15 mouse cellular contexts compared by ENCODE assay signal in the genomic region with DNA sequence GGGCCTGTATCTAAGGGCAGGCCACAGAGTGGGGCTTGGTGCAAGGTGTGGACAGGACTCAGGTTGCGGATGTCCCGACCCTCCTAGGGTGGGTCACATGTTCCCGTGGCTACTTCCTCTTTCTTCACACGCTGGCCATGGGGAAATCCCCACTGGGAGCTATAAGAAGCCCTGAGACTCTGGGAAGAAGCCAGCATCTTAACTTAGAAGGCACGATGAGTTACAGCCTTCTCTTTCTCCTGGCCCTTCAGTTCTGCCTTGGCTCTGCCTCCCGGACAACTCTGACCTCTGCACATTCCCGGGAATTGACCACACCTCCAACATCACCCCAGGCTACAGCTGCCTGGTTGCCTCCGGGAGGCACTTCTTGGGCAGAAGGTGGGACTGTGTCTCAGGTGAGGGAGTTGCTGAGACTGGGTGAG. TPM values are rescaled to one million over a fixed set of nuclear protein-coding genes. Genes with fewer than 3 reads are reported as not detected.
DNase-seq lines count a peak whose midpoint lies in the region; ATAC-seq lines count a peak whose summit lies in the region.
"Had no signal": no experiment of that assay in that cellular context is flagged by ENCODE, and none has a peak within 500 bp of the region (broad histone marks: within the 10 kb centered on the region; RNA-seq: fewer than 3 reads in every experiment).

No protein-coding gene starts in this region.

- H3K9ac ChIP-seq in neural tube, embryonic 14.5 days (replicated peaks; ENCODE audit: low read depth, low read length), result no peak overlapping the region
- H3K9ac ChIP-seq in stomach, embryonic 16.5 days (ENCODE audit: low read length), result no peak overlapping the region
- H3K9ac ChIP-seq: forebrain, embryonic 12.5 days; limb, embryonic 12.5 days; lung, embryonic 15.5 days had no signal

- no peak overlapping the region for H3K4me2 ChIP-seq in neural tube, embryonic 14.5 days (ENCODE audit: low read depth, low read length)
- no peak overlapping the region for H3K4me2 ChIP-seq in stomach, embryonic 16.5 days (ENCODE audit: low read depth, low read length)
- H3K4me2 ChIP-seq: forebrain, embryonic 12.5 days; limb, embryonic 12.5 days; lung, embryonic 15.5 days had no signal

- peak; percentile 66; the same call in 1 of the 2 replicates for ATAC-seq in neural tube, embryonic 14.5 days (ENCODE audit: low read depth)
- ATAC-seq in stomach, embryonic 16.5 days (ENCODE audit: insufficient read depth, low FRiP score), result peak; percentile 71

- H3K9me3 ChIP-seq in neural tube, embryonic 14.5 days (ENCODE audit: control insufficient read depth, low read length), result no peaks in the 10 kb centered on the region
- no peaks in the 10 kb centered on the region for H3K9me3 ChIP-seq in stomach, embryonic 16.5 days (replicated peaks; ENCODE audit: control insufficient read depth, low read length)
- H3K9me3 ChIP-seq: forebrain, embryonic 12.5 days; limb, embryonic 12.5 days; lung, embryonic 15.5 days had no signal

- H3K4me3 ChIP-seq in neural tube, embryonic 14.5 days (ENCODE audit: low read depth, low read length), result no peak overlapping the region
- no peak overlapping the region for H3K4me3 ChIP-seq in stomach, embryonic 16.5 days (replicated peaks; ENCODE audit: low read length)
- H3K4me3 ChIP-seq: forebrain, embryonic 12.5 days; limb, embryonic 12.5 days; lung, embryonic 15.5 days had no signal

- DNase-seq in embryo, embryonic 10.5 days (ENCODE audit: low spot score), result peak; percentile 19
- no peak for DNase-seq in embryo, embryonic 10 days (ENCODE audit: low spot score)
- no peak for DNase-seq in neural tube, embryonic 10.5 days (ENCODE audit: extremely low spot score, low spot score)
- peak; percentile 32 for DNase-seq in kidney, postnatal 10 days
- DNase-seq in frontal cortex, postnatal 36 days (ENCODE audit: low spot score in 2 of 2), result no peak
- DNase-seq in left cerebral cortex, postnatal 10 days (ENCODE audit: extremely low spot score in 1 of 2, low spot score in 2 of 2), result no peak
- DNase-seq: adrenal gland, adult 2 months; heart, adult 11 months had no signal

- no peaks in the 10 kb centered on the region for H3K36me3 ChIP-seq in neural tube, embryonic 14.5 days (ENCODE audit: control insufficient read depth, insufficient read depth, low read length)
- no peaks in the 10 kb centered on the region for H3K36me3 ChIP-seq in stomach, embryonic 16.5 days (ENCODE audit: control insufficient read depth, insufficient read depth, low read length)
- H3K36me3 ChIP-seq: forebrain, embryonic 12.5 days; G1E; limb, embryonic 12.5 days; lung, embryonic 15.5 days had no signal

- peaks cover 3% of the 10 kb centered on the region; the same call in 1 of the 2 replicates for H3K4me1 ChIP-seq in neural tube, embryonic 14.5 days (ENCODE audit: control insufficient read depth, insufficient read depth, low read length)
- no peaks in the 10 kb centered on the region for H3K4me1 ChIP-seq in stomach, embryonic 16.5 days (ENCODE audit: control insufficient read depth, insufficient read depth, low read length)
- H3K4me1 ChIP-seq: lung, embryonic 15.5 days had no signal

- intact Hi-C loops in left cerebral cortex, postnatal 10 days (cut with DNase I), result no loop called here

- H3K27ac ChIP-seq in neural tube, embryonic 14.5 days (ENCODE audit: low read depth, low read length), result no peak overlapping the region
- no peak overlapping the region for H3K27ac ChIP-seq in stomach, embryonic 16.5 days (ENCODE audit: low read length)
- H3K27ac ChIP-seq: forebrain, embryonic 12.5 days; limb, embryonic 12.5 days; lung, embryonic 15.5 days had no signal

- no peaks in the 10 kb centered on the region for H3K27me3 ChIP-seq in neural tube, embryonic 14.5 days (ENCODE audit: control insufficient read depth, insufficient read depth, low read length)
- H3K27me3 ChIP-seq in stomach, embryonic 16.5 days (ENCODE audit: control insufficient read depth, insufficient read depth, low read length), result no peaks in the 10 kb centered on the region
- H3K27me3 ChIP-seq: forebrain, embryonic 12.5 days; limb, embryonic 12.5 days; lung, embryonic 15.5 days had no signal

- 33% methylated on average over 8 of the region's 8 CpGs for WGBS in neural tube, embryonic 14.5 days
- WGBS in stomach, embryonic 16.5 days, result 42% methylated on average over 8 of the region's 8 CpGs

RNA-seq across cellular contexts. Expression of gene Olfm4, which starts 16.2 kb away (rescaled TPM):
- 0.91 and 1.1 TPM in 2 replicates for polyA plus RNA-seq in neural tube, embryonic 14.5 days (2014; fragmentation: Nextera tagmentation; extraction: Ambion mirVana)
- 24.9 and 27.8 TPM in 2 replicates for polyA plus RNA-seq in stomach, embryonic 16.5 days (2015; fragmentation: Nextera tagmentation; extraction: Ambion mirVana)
- total RNA-seq in left cerebral cortex, postnatal 10 days (2021), result 1 to 10 TPM; 1.5 to 2.0 TPM
- total RNA-seq: adrenal gland, adult 2 months; heart, postnatal 25 days had no signal
- polyA plus RNA-seq: adrenal gland, adult 2 months; G1E had no signal

Comparison
In these comparisons a context has a peak if more than half of its experiments do, and no peak if none do; other contexts are left out.
1. DNase-seq: peak in embryo, embryonic 10.5 days (single experiment) and kidney, postnatal 10 days (single experiment); none in embryo, embryonic 10 days (single experiment), neural tube, embryonic 10.5 days (single experiment), frontal cortex, postnatal 36 days (0 of 2) and left cerebral cortex, postnatal 10 days (0 of 2).
2. RNA of gene Olfm4, which starts 16.2 kb away (polyA plus RNA-seq): 24.9 to 27.8 TPM in stomach, embryonic 16.5 days; 0.91 to 1.1 TPM in neural tube, embryonic 14.5 days; every median in the first group is over 10 times any median in the second.